Mouse (Mus musculus): ENCODE measurements at regions not wholly inside any gene's neighbourhood (a gene's known extent, or its start where the extent isn't known, plus 50 kb on each side); places are given as distances from the start of the nearest gene placed in this dataset.
A peak's percentile ranks its signal among the peaks of the same experiment; 100 is the strongest.

- no peak for DNase-seq (ENCODE audit: low spot score in 2 of 2)
Observed at GRCm38 (mm10) chr11:19826481-19827185, 97.5 kb upstream of the Spred2 start.

- no peak for DNase-seq (ENCODE audit: low spot score in 2 of 2)
Observed at GRCm38 (mm10) chr11:19827996-19828395, 96.2 kb upstream of the Spred2 start.

DNA sequence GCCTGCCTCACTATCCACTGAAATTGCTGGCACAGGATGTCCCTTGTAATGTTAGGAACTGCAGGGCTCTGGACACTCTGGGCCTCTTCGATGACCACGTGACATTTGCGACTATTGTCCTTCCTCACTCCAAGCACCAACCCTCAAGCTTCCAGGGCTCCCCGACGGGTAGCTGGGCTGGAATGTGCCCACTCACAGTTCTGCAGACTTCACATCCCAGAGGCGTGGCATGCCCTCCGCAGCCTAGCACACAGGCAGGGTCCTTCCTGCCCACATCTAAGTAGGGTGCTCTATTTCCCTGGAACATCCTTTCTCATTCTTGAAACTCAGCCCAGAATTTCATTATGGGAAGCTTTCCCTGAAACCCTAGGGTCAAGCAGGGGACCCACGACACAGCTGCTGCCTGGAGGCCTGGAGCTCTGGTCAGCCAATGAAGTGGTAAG is 95.2 kb upstream of the Spred2 start:
- no peak for DNase-seq (ENCODE audit: low spot score in 2 of 2)

DNA sequence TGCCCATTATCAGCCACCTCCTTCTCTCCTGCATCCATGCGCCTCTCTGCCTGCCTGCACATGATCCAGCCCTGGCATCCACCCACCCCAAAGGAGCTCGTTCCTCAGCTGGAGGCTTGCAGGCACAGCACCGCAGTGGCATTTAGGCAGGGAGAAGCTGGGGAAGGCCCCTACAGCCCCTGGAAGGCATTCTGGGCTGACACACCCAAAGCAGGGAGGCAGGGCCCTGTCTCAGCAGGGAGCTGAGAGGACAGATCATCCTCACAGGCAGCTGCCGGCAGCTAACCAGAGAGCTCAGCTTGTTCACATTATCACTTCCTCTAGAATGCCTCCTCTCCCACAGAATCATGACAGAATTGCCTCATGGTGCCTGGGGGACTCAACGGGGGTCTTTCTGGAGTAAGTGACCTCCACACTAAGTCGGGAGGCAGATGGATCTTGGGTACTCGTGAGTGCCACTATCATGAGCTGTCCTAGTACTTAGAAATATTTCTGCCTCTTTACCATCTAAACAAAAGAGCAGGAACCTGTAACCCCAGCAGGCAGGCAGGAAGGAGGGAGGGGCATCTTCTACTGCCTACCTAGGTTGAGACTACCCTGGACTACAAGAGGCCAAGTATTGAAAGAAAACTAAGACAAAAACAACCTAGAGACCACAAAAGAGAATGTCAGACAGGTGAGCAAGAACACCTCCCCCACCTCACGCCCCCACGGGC is 94.5 kb upstream of the Spred2 start:
- DNase-seq (ENCODE audit: low spot score in 2 of 2): no peak

DNA sequence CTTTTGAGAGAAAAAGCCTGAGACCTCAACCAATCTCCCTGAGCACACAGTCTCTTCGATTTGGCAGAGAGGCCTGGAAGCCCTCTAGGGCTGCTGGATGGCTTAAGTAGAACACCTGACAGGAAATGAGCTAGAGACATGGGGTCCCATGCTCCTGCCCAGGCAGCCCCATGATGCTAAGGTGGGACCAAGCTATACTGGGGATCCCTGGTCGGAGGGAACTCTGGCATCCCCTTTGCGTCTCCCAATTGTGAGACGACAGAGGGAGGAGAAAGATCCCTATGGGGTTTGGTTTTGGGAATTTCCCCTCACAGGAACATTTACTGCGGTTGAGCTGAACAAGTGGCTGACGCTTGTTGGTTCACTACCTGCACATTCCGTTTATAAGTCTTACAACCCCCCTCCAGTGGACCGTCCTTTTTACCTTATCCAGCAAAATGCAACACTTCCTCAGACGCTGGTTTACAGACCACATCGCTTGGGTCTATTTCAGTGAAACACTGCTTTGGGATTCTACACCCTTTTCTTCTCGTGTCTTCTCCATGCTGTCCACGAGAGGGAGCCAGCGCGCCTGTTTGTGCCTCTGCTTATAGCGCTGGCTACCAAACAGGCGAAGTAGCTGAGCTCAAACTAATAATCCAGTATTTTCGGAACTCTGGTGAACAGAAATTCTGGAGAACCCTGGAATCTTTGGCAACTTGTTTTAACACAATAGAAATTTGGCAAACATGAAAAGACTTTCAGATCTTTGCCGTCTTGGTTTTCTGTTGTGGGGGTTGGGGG is 93.7 kb upstream of the Spred2 start:
- peak; percentile 80 to 85 for DNase-seq (ENCODE audit: low spot score in 2 of 2)

DNA sequence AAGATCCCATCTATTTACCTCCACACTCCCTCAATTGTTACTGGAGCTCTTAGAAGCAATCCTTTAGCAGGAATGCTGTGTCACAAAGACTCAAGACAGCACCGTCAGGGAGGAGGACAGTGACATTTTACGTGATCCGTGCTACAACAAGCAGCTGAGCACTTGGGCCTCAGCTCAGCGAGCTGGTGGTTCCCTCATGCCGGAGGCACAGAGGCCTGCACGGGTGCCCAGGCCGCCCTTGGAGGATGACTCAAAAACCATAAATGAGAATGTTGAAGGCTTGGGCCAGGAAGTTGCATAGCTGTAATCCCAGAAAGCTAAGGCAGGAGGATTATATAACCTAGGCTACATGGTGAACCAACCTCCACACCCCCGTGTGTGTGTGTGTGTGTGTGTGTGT is 89.6 kb upstream of the Spred2 start:
- no peak for DNase-seq (ENCODE audit: low spot score in 2 of 2)

DNA sequence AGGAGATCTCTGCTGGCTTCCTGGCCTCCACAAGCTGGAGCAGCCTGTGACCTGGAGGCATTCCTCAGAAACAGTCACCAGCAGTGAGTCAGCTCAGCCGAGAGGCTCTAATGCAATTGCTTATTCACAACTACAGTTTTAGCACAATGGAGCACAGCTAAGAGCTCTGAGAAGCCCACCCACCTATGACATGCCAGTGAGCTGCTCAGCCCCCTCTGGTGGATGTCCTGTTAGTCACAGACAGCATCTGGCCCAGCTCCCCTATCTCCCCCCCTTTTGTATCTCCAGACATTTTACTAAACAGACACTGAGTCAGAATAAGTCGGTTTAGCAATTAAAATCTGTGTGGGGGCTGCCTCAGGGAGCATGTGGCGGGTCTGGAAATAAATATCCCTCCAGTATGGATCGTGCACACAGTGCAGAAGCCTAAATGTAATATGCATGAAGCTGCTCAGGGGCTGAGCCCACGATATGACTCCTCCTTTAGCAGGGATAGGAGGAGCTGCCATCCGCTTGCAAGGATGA is 88.9 kb upstream of the Spred2 start:
- peak; percentile 76 to 83 for DNase-seq (ENCODE audit: low spot score in 2 of 2)

GRCm38 (mm10) chr11:19838932-19839331 is 85.2 kb upstream of the Spred2 start:
- no peak for DNase-seq (ENCODE audit: low spot score in 2 of 2)

DNA sequence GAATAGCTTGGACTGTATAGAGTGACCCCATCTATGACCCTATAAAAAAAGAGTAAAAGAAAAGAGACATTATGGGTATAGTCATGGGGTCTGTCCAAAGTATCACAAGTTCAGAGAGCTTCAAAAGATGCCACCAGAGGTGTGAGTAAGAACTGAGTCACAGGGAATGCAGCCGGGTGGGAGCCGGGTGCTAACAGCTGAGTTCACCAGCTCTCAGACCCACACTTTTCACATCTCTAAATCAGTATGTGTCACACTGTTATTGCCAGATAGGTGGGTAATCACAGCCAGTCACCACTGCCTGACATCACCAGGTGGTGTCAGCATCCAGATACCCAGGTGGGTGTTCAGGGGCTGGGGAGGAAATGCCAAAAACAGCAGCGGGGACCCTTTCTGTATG is 81.1 kb upstream of the Spred2 start:
- no peak for DNase-seq (ENCODE audit: low spot score in 2 of 2)

DNA sequence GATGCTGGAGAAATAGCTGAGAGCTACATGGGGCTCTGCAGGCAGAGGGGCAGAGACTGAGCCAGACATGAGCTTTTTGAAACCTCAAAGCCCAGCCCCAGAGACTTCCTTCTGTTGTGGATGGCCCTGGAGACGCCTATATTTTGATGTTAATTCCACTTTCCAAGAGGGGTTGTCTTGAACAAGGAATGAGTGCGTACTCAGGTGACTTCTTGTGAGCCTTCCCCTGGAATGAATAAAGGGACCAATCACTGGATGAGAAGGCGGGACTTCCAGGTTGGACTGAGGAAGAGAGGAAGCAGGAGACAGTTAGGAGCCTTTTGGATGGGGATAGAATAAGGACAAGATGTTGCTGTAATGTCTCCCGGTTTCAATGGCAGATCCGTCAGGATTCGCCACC is 76.3 kb upstream of the Spred2 start:
- DNase-seq (ENCODE audit: low spot score in 2 of 2): no peak

GRCm38 (mm10) chr11:19848412-19848811 is 75.8 kb upstream of the Spred2 start:
- DNase-seq (ENCODE audit: low spot score in 2 of 2): no peak

DNA sequence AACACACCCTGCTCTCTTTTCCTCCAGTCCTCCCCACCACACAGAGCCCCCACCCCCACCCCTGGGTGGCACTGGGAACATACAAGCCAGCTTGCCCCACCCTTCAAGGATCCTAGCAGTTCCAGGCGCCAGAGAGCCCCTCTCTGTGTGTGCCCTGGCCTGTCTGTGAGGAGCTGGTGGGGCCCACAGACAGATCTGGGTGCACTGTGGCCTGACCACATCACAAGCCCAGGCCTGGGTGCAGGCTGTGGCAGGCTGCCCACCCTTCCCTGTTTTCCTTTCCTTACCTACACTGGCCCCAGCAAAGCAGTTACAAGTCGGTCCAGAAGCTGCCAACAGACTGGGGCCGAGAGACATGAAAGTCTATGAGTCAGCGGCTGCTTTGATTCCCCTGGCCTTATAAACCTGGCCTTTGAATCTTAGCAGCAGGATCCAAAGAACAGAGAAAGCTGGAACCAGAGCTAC is 74.8 kb upstream of the Spred2 start:
- no peak for DNase-seq (ENCODE audit: low spot score in 2 of 2)

GRCm38 (mm10) chr11:19849844-19850420 is 74.2 kb upstream of the Spred2 start:
- DNase-seq (ENCODE audit: low spot score in 2 of 2): no peak

DNA sequence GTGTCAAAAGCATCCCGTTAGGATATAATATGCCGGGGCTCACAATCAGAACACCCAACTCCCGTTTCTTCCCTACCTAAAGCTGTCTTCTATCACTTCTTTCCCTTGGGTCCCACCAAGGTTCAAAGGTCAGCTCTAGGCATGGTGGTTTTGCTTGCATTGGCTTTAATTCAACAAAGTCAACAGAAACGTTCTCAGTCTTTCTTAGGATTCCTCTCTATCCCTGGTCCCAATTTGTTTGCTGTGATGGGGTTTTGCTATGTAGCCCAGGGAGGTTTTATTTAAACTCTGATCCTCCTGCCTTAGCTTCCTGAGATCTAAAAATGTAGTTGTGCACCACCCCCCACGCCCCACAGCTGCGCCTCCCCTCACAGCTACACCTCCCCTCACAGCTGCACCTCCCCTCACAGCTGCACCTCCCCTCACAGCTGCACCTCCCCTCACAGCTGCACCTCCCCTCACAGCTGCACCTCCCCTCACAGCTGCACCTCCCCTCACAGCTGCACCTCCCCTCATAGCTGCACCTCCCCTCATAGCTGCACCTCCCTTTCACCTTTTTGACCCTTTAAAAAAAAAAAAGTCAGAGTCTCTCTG is 73.1 kb upstream of the Spred2 start:
- DNase-seq (ENCODE audit: low spot score in 2 of 2): no peak

- DNase-seq (ENCODE audit: low spot score in 2 of 2): no peak
Observed at GRCm38 (mm10) chr11:19861596-19861995, 62.6 kb upstream of the Spred2 start.

DNA sequence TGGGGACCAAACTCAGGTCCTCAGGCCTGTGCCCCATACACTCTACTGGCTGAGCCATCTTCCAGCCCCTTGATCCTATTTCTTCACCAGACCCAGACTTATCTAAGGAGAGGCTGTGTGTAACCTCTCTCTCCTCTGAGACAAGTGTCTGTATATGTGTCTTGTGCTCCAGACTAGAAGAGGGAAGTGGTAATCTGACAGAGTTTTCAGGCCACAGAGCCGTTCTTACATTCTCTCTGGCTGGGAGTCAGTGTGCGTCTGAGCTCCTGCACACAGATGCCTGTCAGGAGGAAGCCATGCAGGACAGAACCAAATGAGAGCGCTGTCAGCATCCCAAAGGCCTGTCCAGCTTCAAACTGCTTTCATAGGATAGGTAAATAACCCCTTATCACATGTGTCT is 60.8 kb upstream of the Spred2 start:
- no peak for DNase-seq (ENCODE audit: low spot score in 2 of 2)

- no peak for DNase-seq (ENCODE audit: low spot score in 2 of 2)
Observed at GRCm38 (mm10) chr11:19866262-19866661, 57.9 kb upstream of the Spred2 start.

GRCm38 (mm10) chr11:19869671-19870070 is 54.5 kb upstream of the Spred2 start:
- no peak for DNase-seq (ENCODE audit: low spot score in 2 of 2)

DNA sequence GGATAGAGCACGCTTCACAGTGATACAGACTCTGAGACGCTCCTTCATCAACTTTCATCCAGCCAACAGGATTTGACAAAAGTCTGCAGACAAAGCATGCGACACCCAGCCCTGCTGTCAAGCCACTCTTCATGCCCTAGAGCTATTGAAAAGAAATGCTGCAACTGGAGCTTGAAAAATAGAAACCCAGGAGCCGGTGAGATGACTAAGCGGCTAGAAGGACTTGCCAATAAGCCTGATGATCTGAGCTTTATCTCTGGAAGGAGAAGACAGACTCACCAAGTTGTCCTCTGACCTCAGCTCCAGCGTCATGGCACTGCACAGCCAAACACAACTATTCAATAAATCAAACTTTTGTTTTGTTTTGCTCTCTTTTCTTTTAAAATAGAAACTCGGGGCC is 54.0 kb upstream of the Spred2 start:
- no peak for DNase-seq (ENCODE audit: low spot score in 2 of 2)

DNA sequence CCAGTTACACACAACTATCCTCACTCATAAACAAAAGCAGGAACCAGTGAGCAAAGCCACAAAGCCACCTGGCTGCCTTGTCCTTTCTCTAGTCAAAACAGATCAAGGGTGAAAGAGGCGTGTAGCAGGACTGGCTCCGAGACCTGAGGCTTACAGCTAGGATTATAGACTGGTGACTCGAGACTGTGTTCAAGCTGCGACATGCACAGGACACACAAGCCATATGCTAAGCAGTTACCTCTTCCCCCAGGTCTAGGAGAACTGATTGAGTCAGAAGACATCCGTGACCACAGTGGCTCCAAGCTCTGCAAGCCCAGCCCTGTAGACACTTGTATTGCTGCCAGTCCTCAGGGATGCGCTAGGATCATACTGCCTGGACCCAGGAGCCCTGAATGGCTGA is 50.4 kb upstream of the Spred2 start:
- DNase-seq (ENCODE audit: low spot score in 2 of 2): no peak
